Mouse (Mus musculus): ENCODE measurements at regions not wholly inside any gene's neighbourhood (a gene's known extent, or its start where the extent isn't known, plus 50 kb on each side); places are given as distances from the start of the nearest gene placed in this dataset.

DNA sequence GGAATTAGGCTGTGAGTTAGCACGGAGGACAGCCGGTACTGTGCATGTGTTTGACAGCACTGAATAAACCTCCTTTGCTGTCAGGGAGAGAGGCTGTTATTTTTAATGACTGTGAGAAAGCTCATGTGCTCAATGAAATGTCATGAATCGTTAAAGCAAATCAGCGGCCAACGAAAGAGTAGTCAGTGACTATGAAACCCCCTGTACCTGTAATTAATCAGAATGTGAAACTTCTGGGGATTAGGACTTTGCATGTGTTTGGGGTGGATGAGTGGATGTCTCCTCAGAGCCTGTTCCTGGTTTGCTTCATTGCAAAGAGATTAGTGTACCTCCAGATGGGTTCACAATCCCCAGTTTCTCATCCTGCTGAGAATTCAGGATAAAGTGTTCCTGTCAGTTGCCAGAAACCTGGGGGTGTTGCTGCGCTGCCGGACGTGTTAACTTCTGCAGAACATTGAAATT, 572.2 kb upstream of the Frg1 start:
- TF ChIP-seq CTCF (IDR thresholded peaks at IDR 0.05; ENCODE audit: borderline replicate concordance, insufficient read depth, low read length) = no peak
- no peak overlapping the region for H3K4me3 ChIP-seq (ENCODE audit: insufficient read depth, low read length)
- H3K4me1 ChIP-seq (ENCODE audit: control insufficient read depth, insufficient read depth, low read length) = no peaks in the 10 kb centered on the region
- H3K27ac ChIP-seq (ENCODE audit: insufficient read depth, low read length) = peak overlapping the region; percentile 3; the same call in 1 of the 2 replicates

GRCm38 (mm10) chr8:41988216-41988615, 571.3 kb upstream of the Frg1 start:
- peak overlapping the region; percentile 3; the same call in 1 of the 2 replicates for H3K27ac ChIP-seq (ENCODE audit: insufficient read depth, low read length)
- no peaks in the 10 kb centered on the region for H3K4me1 ChIP-seq (ENCODE audit: control insufficient read depth, insufficient read depth, low read length)
- TF ChIP-seq CTCF (IDR thresholded peaks at IDR 0.05; ENCODE audit: borderline replicate concordance, insufficient read depth, low read length) (no peak), POLR2A (IDR thresholded peaks at IDR 0.05; ENCODE audit: low read depth, low read length) (no peak)
- H3K4me3 ChIP-seq (ENCODE audit: insufficient read depth, low read length) = no peak overlapping the region

DNA sequence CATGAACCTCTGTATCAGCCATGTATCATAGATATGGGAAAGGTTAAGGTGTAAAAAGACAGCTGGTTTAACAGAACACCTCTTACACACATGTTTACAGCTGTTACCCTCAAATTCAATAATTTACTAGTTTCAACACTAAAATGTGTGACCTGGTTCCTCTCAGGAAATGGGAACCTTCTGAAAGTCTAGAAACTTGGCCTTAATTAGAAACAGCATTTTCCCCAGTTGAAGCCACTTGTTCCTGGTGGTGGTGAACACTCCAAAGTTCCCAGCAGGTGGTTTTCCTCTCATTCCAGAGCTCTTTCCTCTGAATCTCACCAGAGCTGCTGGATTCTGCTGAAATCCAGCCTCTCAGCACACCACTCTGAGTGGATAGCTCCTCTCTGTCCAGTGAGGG, 570.5 kb upstream of the Frg1 start:
- no peak for TF ChIP-seq CTCF (IDR thresholded peaks at IDR 0.05; ENCODE audit: borderline replicate concordance, insufficient read depth, low read length)
- Histone ChIP-seq H3K4me3 (ENCODE audit: insufficient read depth, low read length) (no peak overlapping the region), H3K4me1 (ENCODE audit: control insufficient read depth, insufficient read depth, low read length) (no peaks in the 10 kb centered on the region), H3K27ac (ENCODE audit: insufficient read depth, low read length) (no peak overlapping the region)

- Histone ChIP-seq H3K4me3 (ENCODE audit: insufficient read depth, low read length) (no peak overlapping the region), H3K4me1 (ENCODE audit: control insufficient read depth, insufficient read depth, low read length) (no peaks in the 10 kb centered on the region), H3K27ac (ENCODE audit: insufficient read depth, low read length) (no peak overlapping the region)
- TF ChIP-seq POLR2A (IDR thresholded peaks at IDR 0.05; ENCODE audit: low read depth, low read length) (no peak), CTCF (IDR thresholded peaks at IDR 0.05; ENCODE audit: borderline replicate concordance, insufficient read depth, low read length) (no peak)
These were observed 555.5 kb upstream of the Frg1 start for GRCm38 (mm10) chr8:41972416-41972815.

- Histone ChIP-seq H3K27ac (ENCODE audit: insufficient read depth, low read length) (no peak overlapping the region), H3K4me3 (ENCODE audit: insufficient read depth, low read length) (no peak overlapping the region), H3K4me1 (ENCODE audit: control insufficient read depth, insufficient read depth, low read length) (no peaks in the 10 kb centered on the region)
- no peak for TF ChIP-seq CTCF (IDR thresholded peaks at IDR 0.05; ENCODE audit: borderline replicate concordance, insufficient read depth, low read length)
- TF ChIP-seq POLR2A (IDR thresholded peaks at IDR 0.05; ENCODE audit: low read depth, low read length) = no peak
These were observed 553.7 kb upstream of the Frg1 start for GRCm38 (mm10) chr8:41970536-41970935.

- TF ChIP-seq POLR2A (IDR thresholded peaks at IDR 0.05; ENCODE audit: low read depth, low read length) (no peak), CTCF (IDR thresholded peaks at IDR 0.05; ENCODE audit: borderline replicate concordance, insufficient read depth, low read length) (no peak)
- Histone ChIP-seq H3K4me1 (ENCODE audit: control insufficient read depth, insufficient read depth, low read length) (no peaks in the 10 kb centered on the region), H3K4me3 (ENCODE audit: insufficient read depth, low read length) (no peak overlapping the region), H3K27ac (ENCODE audit: insufficient read depth, low read length) (no peak overlapping the region; the same call in 1 of the 2 replicates)
These were observed 552.5 kb upstream of the Frg1 start for GRCm38 (mm10) chr8:41969408-41969807.

DNA sequence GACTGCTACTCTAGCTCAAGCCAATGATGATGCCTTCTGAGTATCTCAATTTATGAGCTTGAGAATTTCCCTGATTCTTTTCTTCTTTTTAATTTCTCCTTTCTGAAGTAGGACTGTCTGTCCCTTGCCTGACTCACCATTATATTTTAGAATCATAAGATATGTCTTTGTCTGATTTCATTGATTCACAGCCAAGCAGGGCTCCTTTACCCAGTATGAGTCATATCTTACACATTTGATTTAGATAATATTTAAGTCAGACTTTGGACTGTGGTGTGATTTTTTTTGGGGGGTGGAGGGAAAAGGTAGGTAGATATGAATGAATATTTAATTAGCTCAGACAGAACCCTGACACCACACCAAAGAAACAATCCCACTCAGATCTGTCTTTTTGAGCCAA, 547.2 kb upstream of the Frg1 start:
- H3K4me1 ChIP-seq (ENCODE audit: control insufficient read depth, insufficient read depth, low read length) = no peaks in the 10 kb centered on the region
- no peak overlapping the region for H3K4me3 ChIP-seq (ENCODE audit: insufficient read depth, low read length)
- no peak for TF ChIP-seq CTCF (IDR thresholded peaks at IDR 0.05; ENCODE audit: borderline replicate concordance, insufficient read depth, low read length)
- no peak for TF ChIP-seq POLR2A (IDR thresholded peaks at IDR 0.05; ENCODE audit: low read depth, low read length)
- H3K27ac ChIP-seq (ENCODE audit: insufficient read depth, low read length) = peak overlapping the region; percentile 38; the same call in 1 of the 2 replicates

GRCm38 (mm10) chr8:41956878-41957277, 540.0 kb upstream of the Frg1 start:
- TF ChIP-seq POLR2A (IDR thresholded peaks at IDR 0.05; ENCODE audit: low read depth, low read length) (no peak), CTCF (IDR thresholded peaks at IDR 0.05; ENCODE audit: borderline replicate concordance, insufficient read depth, low read length) (no peak)
- Histone ChIP-seq H3K4me1 (ENCODE audit: control insufficient read depth, insufficient read depth, low read length) (no peaks in the 10 kb centered on the region), H3K27ac (ENCODE audit: insufficient read depth, low read length) (no peak overlapping the region), H3K4me3 (ENCODE audit: insufficient read depth, low read length) (no peak overlapping the region)

DNA sequence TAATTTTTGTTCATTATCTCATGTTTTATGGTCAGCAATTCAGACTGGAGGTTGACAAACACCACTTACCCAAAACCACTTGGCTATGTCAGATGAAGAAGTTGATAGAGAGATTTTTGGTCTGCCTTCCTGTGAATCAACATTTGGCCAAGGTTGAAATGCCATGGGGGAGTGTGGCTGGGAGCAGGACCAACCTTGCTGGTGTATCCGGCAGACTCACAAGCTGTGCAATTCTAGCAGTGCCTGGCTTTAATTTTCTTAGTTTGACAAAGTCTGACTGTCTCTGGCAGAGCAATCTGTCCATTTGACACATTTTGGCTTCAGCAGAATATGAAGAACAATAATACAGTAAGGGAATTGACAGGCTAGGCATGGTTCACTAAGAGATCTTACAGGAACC, 533.9 kb upstream of the Frg1 start:
- Histone ChIP-seq H3K4me3 (ENCODE audit: insufficient read depth, low read length) (no peak overlapping the region), H3K27ac (ENCODE audit: insufficient read depth, low read length) (no peak overlapping the region; the same call in 1 of the 2 replicates), H3K4me1 (ENCODE audit: control insufficient read depth, insufficient read depth, low read length) (no peaks in the 10 kb centered on the region)
- TF ChIP-seq POLR2A (IDR thresholded peaks at IDR 0.05; ENCODE audit: low read depth, low read length) = no peak
- no peak for TF ChIP-seq CTCF (IDR thresholded peaks at IDR 0.05; ENCODE audit: borderline replicate concordance, insufficient read depth, low read length)

DNA sequence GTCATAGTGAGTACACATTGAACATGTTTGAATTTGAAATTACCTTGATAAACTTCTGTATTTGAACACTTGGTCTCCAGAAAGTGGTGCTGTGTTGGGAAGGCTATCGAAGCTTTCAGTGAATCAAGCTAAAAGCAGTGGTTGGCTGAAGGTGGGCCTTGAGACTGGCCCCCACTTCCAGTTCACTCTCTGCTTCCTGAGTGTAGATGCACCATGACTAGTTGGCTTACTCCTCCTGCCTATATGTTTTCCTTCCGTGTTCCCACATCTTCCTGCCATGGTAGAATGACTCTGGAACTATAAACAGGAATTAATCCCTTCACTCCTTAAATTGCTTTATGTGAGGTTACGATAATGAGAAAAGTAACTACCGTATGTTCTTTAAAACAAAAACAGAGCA, 522.4 kb upstream of the Frg1 start:
- Histone ChIP-seq H3K27ac (ENCODE audit: insufficient read depth, low read length) (no peak overlapping the region), H3K4me3 (ENCODE audit: insufficient read depth, low read length) (no peak overlapping the region), H3K4me1 (ENCODE audit: control insufficient read depth, insufficient read depth, low read length) (no peaks in the 10 kb centered on the region)
- TF ChIP-seq POLR2A (IDR thresholded peaks at IDR 0.05; ENCODE audit: low read depth, low read length) (no peak), CTCF (IDR thresholded peaks at IDR 0.05; ENCODE audit: borderline replicate concordance, insufficient read depth, low read length) (no peak)

DNA sequence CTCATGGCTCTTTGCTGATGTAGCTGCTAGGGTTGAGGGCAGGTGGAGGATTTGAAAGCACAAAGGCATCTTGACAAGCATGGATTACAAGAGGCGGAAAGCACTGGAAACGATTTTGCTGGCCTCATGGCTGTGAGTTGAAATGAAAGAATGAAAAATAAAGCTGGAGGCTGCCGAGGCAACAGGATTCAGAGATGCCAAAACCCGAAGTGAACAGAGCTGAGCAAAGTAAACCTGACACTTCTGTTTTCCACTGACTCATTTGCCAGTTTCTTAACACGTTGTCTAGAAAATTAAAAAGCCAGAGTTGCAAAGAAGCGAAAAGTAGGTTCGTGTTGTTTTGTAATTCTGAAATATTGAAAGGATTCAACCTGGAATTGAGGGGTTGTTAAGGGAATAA, 504.2 kb upstream of the Frg1 start:
- Histone ChIP-seq H3K27ac (ENCODE audit: insufficient read depth, low read length) (peak overlapping the region; percentile 14; the same call in 1 of the 2 replicates), H3K4me3 (ENCODE audit: insufficient read depth, low read length) (no peak overlapping the region), H3K4me1 (ENCODE audit: control insufficient read depth, insufficient read depth, low read length) (0 out of 2 replicates have a peak, but pooled peaks cover 2% of the 10 kb centered on the region)
- TF ChIP-seq POLR2A (IDR thresholded peaks at IDR 0.05; ENCODE audit: low read depth, low read length) = no peak
- TF ChIP-seq CTCF (IDR thresholded peaks at IDR 0.05; ENCODE audit: borderline replicate concordance, insufficient read depth, low read length) = no peak
